Mouse (Mus musculus): Measurements from ENCODE around the gene Bcar3.

The Bcar3 gene

GRCm38 (mm10) chr3:122481891-122482739, 188.2 kb downstream of the Bcar3 start:
- DNase-seq (ENCODE audit: low spot score) = no peak

DNA sequence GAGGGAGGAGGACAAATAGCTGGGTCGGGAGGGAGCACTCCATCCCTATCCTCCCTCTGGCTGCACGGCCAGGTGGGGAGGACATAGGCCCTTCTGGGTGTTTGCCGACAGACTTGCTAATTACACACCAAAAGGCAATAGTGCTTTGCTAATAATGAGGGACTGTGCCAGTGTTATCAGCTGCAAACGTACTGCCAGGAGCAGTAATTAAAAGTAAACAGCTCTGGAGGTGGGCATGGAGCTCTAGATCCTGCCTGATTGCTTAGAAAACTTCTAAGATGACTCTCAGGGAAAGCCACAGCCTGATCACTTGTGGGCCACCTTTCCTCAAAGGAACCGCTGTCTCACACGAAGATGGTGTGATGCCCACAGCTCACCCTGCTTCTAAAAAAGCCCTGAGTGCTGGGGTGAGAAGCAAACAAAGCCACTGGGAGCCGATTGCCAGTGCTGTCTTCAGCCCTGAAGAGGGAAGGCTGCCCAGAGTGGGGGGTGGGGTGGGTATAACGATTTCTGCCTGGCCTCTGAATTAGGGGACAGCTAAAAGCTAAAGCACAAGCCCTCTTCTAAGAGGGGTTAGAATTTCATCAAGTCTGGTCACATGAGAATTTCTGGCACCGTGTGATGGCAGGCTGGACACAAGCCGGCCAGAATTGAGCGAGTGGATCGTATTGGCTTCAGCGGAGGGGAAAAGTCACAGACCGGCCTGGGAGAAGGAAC, 189.3 kb downstream of the Bcar3 start:
- DNase-seq (ENCODE audit: low spot score) = no peak

DNA sequence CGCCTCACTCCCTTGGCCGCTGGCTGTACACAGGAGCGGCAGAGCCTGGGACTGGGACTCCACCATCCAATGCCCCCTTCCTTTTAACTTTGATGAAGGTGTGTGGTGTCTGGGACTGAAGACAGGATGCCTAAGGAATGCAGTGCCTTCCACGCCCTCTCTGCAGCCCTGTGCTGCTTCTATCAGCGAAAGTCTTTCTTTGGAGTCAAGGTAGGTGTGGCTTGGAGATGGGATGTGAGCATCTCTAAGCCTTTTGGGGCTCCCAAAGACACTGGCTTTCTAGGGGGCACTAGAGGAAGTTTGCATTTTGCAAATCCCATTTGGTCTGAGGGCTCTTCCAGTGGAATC, 189.8 kb downstream of the Bcar3 start:
- no peak for DNase-seq (ENCODE audit: low spot score)

DNA sequence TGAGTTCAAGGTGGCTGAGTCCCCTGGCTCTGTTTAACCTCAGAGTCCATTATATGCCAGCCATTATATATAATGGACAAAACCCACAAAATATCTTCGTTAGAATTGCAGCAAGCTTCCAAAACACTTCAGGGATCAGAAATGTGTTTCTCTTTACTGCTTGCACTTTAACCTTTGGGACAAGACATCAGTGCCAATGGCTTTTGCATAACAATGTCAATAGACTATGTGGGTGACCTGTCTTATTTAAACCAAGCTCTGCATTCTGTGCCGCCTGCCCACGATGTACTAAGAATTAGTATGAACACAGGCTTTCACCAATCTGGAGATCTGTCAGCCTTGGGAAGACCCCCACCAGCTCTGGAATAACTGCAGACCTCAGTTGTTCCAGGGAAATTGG, 190.4 kb downstream of the Bcar3 start:
- no peak for DNase-seq (ENCODE audit: low spot score)

DNA sequence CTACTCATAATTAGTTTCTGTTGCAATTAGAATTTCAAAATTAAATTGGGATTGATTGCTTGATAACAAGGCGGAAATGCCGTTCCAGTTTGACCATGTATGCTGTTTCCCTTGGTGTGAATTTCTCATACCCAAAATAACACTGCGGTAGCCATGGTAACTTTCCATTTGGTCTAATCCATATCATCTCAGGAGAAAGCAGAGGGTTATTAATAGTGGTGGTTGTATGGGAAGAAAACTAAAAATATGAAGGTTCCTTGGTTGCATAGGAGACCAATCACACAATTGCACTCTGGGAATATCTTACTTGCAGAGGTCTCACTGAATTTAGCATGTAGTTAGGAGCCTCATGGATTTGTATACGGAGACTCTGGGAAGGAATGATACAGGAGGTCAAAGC, 191.8 kb downstream of the Bcar3 start:
- no peak for DNase-seq (ENCODE audit: low spot score)

DNA sequence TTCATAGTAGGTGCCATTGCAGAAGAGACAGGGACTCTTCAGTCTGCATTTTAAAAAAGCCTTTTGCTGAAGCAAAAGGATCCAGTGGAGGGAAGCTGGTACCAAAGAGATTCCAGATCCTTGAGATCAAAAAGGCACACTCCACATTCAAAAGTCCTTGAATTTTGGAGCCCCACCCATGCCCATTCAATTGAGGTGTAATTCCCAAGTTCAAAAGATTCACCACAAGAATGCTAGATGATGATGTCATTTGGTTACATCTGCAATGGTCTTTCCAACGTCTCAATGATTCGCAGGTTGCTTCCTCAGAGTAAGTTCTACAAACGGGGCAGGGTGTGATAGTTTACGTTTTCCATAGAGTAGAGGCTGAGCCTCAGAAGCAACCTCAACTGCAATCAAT, 192.3 kb downstream of the Bcar3 start:
- DNase-seq (ENCODE audit: low spot score) = no peak

DNA sequence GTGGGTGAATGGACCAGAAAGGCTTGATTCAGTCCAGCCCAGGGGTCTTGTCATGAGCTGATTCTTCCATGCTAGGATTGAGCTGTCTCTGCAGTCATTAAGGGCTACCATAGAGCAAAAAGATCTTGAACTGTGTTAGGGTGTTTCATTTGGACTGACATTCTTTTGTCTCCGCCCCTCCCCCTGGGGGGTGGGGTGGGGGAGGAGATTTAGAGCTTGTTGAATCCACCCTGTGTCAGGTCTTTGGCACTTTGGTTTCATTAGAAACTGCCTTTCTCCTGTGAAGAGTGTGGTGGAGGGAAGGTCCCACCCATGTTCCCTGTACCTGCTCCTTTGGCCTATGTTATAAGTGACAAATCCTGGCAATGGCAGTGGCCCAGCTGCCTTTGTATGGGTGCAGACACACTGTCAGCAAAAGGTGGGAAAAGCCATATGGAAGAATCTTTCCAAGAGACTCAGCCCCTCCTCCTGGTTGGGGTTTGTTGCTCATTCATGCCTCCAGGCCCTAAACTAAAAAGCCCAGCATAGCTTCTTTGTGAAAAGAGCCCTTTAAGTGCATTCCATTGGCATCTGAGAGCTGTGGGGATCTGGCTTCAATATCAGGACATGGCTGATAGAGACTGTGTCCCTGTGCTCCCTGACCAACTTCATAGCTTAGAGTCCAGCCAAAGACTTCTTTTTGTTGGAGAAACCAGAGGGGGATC, 194.3 kb downstream of the Bcar3 start:
- no peak for DNase-seq (ENCODE audit: low spot score)

DNA sequence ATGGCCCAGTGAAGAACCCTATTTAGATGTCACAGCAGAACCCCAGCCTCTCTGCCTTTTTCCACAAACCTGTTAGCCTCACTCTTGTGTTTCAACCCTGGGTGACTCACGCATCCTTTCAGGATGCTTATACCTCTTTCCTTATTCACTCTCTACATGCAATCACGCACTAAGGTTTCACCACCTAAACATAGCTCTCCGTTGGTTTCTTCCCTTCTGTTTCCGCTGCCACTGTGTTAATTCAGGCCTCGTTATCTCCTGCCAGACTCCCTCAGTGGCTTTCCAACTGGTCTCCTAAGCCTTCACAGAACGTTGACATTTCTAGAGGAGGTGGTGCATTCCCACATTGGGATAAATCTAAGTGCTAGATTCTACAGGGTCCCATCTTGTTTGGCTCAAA, 196.6 kb downstream of the Bcar3 start:
- DNase-seq (ENCODE audit: low spot score) = no peak

GRCm38 (mm10) chr3:122492006-122492405, 198.1 kb downstream of the Bcar3 start:
- DNase-seq (ENCODE audit: low spot score) = no peak

DNA sequence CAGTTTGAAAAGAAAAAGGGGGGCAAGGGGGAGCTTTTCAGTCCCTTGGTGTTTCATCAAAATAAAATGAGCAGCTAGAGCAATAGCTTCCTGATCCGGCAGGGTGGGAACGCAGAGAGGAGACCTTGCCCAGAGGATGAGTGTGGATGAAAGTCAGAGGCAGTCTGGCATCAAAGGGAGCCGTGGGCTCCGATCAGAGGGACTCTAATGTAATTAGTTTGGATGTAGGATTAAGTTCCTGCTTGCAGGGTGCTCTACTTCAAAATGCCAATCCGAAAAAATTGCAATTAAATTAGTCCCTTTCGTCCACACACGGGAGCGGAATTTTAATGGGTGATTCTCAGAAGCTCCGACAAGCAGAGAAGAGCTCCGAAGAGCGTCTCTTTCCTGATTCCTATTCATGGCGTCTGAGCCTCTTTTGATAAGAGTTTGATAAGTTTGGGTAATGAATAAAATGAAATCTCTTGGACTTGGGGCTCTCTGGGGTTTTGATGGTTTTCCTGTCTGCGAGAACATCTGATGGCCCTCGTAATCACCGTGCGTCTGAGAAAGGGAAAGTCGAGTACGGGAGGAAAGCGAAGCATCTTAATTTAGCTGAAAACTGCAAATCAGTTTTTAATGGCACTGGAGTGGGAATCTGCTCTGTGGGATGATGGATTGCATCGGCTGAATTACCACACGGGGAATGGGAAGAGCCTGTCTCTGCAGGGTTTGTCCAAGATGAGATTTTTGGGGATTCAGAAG, 199.1 kb downstream of the Bcar3 start:
- no peak for DNase-seq (ENCODE audit: low spot score)

GRCm38 (mm10) chr3:122494764-122495163, 200.8 kb downstream of the Bcar3 start:
- DNase-seq (ENCODE audit: low spot score) = no peak

GRCm38 (mm10) chr3:122497871-122498270, 203.9 kb downstream of the Bcar3 start:
- no peak for DNase-seq (ENCODE audit: low spot score)

- DNase-seq (ENCODE audit: low spot score) = no peak
Observed at GRCm38 (mm10) chr3:122498528-122498927, 204.6 kb downstream of the Bcar3 start.

DNA sequence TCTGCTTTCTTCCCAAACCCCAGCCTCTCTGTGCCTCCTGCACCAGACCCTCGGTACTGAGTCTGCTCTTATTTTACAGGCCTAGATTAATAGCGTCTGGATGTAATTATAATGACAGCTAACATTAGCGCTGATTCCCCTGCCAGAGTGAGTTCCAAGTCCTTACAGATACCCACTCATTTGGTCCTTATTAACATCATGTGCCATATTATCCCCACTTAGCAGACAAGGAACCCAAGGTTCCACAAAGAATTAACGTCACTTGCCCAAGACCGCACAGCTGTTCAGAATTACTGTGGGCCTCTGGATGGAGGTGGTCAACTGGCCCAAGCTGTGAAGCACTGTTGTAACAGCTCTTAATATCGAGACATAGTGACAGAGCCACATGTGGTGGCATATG, 205.7 kb downstream of the Bcar3 start:
- no peak for DNase-seq (ENCODE audit: low spot score)

DNA sequence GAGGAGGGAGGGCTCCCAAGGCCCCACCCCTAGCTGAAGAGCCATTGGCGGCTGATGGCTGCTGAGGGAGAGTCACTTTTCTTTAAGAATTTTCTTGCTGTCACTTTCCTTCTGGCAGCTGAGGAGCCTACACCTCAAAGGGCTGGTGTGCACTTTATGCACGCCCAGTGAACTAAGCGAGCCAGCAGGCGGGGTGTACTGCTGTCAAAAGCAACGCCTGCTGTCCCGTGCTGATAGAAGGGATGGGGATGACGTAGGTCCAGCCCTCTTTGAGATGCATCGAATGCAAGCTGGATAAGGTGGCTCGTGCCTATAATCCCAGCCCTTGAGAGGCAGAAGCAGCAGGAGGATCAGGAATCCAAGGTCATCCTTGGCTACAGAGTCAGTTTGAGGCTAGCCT, 207.0 kb downstream of the Bcar3 start:
- no peak for DNase-seq (ENCODE audit: low spot score)

- DNase-seq (ENCODE audit: low spot score) = no peak
Observed at GRCm38 (mm10) chr3:122506343-122506916, 212.5 kb downstream of the Bcar3 start.

DNA sequence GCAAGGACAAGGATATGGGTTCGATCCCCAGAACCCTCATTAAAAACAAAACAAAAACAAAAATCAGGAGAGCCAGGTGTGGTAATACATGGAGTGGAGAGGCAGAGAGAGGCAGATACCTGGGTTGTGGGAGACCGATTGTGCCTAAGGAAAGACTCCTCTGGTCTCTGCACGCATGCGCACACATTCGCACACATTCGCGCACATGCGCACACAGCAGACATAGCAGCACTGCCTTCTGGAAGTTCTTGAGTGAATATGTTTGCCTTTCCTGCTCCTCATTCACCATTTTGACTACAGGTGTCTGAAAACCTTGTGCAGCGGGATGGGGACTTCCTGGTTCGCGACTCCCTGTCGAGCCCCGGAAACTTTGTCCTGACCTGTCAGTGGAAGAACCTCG, 213.9 kb downstream of the Bcar3 start:
- DNase-seq (ENCODE audit: low spot score) = no peak

DNA sequence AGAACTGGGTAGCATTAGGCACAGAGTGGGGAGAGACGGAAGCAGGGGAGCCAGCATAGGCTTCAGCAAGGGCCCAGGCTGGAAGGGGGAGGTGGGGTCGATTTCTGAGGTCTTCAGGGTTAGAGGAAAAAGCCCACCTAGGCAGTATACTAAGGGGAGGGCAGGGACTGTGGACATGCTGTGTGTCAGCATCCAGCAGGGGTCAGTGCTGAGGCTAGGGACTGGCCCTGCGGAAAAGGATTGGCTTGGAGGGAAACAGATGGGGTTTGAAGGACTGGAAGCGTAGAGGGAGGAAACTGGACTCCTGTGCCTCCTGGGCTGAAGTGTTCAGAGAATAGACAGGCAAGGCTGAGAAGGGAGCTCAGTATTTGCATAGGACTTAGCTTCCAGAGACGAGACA, 215.1 kb downstream of the Bcar3 start:
- DNase-seq (ENCODE audit: low spot score) = peak; percentile 35

DNA sequence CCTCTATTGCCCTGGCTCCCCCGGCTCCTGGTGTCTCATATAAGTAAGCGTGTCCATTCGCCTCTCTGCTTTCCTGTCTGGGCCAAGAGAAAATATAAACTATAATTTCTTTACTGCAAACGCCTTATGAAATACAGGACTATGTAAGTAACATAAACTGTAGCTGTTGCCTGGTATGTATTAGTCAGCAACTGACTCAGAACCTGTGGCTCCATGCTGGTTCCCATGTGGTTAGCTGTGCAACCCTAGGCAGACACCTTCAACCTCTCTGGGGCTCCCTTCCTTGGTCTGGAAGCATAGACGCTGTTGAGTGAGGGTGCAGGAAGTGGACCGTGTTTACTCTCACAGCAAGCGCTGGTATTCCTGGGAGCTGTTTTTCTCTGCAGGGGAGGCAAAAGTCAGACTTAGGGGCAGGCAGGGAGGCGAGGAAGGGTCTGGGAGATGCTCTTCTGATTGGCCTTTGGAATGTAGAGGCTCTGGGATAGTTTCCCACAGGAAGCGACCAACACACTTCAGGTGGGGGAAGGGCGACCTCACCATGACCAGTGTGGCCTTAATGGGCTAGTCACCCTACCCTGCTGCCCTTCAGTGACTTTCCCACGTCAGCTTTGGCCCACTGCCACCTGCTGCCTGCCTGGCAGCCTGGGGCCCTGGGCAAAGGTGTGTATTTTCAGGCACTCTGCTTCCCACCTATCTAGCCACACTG, 215.8 kb downstream of the Bcar3 start:
- DNase-seq (ENCODE audit: low spot score) = peak; percentile 13

DNA sequence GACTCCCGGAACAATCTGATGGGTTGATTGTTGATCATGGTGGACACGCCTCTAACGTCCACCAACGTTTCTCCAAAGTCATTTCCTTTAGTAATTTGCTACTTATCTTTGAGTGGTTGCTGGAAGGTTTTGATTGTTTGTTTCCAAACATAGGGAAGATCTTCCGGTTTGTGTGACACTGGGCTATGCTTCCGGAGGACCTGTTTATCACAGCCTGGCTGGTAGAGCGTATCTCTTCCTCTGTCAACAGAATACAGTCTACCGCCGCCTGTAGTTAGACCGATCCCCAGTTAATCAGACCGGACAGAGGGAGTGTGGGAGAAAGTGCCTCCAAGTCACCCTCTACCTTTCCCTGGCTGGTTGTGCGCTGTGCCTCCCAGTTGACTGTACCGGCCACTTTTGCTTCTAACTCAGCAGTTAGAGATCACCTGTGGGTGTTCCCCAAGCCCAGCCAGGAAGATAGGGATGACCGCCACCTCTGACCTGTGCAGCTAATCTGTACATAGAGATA, 216.4 kb downstream of the Bcar3 start:
- no peak for DNase-seq (ENCODE audit: low spot score)

DNA sequence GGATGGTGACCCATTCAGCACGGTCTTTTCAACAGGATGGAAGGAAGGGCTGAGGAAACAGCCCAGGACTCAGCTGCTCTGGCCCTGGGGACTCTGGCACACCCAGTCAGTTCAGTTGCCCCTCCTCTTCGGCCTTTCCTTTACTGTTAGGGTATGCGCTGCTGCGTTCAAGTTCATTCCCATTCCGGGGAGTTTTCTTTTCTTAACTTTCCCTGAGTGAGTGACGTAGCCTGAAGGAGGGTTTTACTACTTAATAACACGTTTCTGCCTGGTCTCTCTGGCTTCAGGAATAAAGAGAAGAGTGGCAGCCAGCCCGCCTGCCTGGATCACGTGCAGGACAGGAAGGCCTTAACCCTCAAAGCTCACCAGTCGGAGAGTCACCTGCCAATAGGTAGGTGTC, 217.0 kb downstream of the Bcar3 start:
- DNase-seq (ENCODE audit: low spot score) = no peak

Measured in ovary, postnatal 14 days (tissue).